Comparison of ENCODE assay signal across 7 mouse cellular contexts in genomic region chr13:48878534-48878933, GRCm38 (mm10). TPM values are rescaled to one million over a fixed set of nuclear protein-coding genes. Genes with fewer than 3 reads are reported as not detected.
DNase-seq lines count a peak whose midpoint lies in the region; ATAC-seq and TF ChIP-seq lines count a peak whose summit lies in the region.

No protein-coding gene starts in this region.

- peak overlapping the region; percentile 26 for H3K4me3 ChIP-seq in intestine, postnatal 0 days (ENCODE audit: low read depth, low read length)
- H3K4me3 ChIP-seq in midbrain, embryonic 12.5 days = peak overlapping the region; percentile 41
- peak overlapping the region; percentile 65 for H3K4me3 ChIP-seq in small intestine, adult 2 months (ENCODE audit: low read depth, low read length)

- peak overlapping the region; percentile 85 for H3K27ac ChIP-seq in intestine, postnatal 0 days (ENCODE audit: low read depth, low read length)
- peak overlapping the region; percentile 86 for H3K27ac ChIP-seq in midbrain, embryonic 12.5 days (replicated peaks)
- H3K27ac ChIP-seq in small intestine, adult 2 months (ENCODE audit: insufficient read depth, low read depth, low read length) = peak overlapping the region; percentile 76

- peaks cover 28% of the 10 kb centered on the region for H3K36me3 ChIP-seq in intestine, postnatal 0 days (ENCODE audit: control insufficient read depth, insufficient read depth)
- H3K36me3 ChIP-seq in midbrain, embryonic 12.5 days = peaks cover 25% of the 10 kb centered on the region
- peaks cover 23% of the 10 kb centered on the region for H3K36me3 ChIP-seq in small intestine, adult 2 months (ENCODE audit: control insufficient read depth, insufficient read depth, low read length)

- peak overlapping the region; percentile 64 for H3K9ac ChIP-seq in intestine, postnatal 0 days (ENCODE audit: low read depth, low read length)
- peak overlapping the region; percentile 70 for H3K9ac ChIP-seq in midbrain, embryonic 12.5 days (replicated peaks)

- TF ChIP-seq CTCF in intestine, postnatal 0 days (IDR thresholded peaks at IDR 0.05; ENCODE audit: low read depth) = no peak
- TF ChIP-seq CTCF in small intestine, adult 2 months (IDR thresholded peaks at IDR 0.05; ENCODE audit: extremely low read depth, insufficient read length, insufficient replicate concordance, low read depth, low read length) = no peak

- no peaks in the 10 kb centered on the region for H3K4me1 ChIP-seq in intestine, postnatal 0 days (replicated peaks; ENCODE audit: control insufficient read depth, insufficient read depth, low read length)
- peaks cover 5% of the 10 kb centered on the region for H3K4me1 ChIP-seq in midbrain, embryonic 12.5 days
- peaks cover 4% of the 10 kb centered on the region for H3K4me1 ChIP-seq in small intestine, adult 2 months (ENCODE audit: control insufficient read depth, insufficient read depth, insufficient read length, low read length)

- no peaks in the 10 kb centered on the region for H3K9me3 ChIP-seq in intestine, postnatal 0 days (ENCODE audit: control insufficient read depth)
- no peaks in the 10 kb centered on the region for H3K9me3 ChIP-seq in midbrain, embryonic 12.5 days

- ATAC-seq in intestine, postnatal 0 days = peak; percentile 99
- ATAC-seq in midbrain, embryonic 12.5 days (ENCODE audit: low FRiP score, low read depth) = peak; percentile 99

- peak; percentile 98 for DNase-seq in adrenal gland, adult 8-10 months
- peak; percentile 97 for DNase-seq in embryo, embryonic 9.5 days (ENCODE audit: extremely low spot score)
- DNase-seq in gonadal fat pad, adult 2 months (ENCODE audit: low read depth) = peak; percentile 66
- DNase-seq in left cerebral cortex, postnatal 4 days = peak; percentile 99

- under 1% methylated on average over 36 of the region's 36 CpGs for WGBS in intestine, postnatal 0 days
- under 1% methylated on average over 36 of the region's 36 CpGs for WGBS in midbrain, embryonic 12.5 days
- WGBS in small intestine, adult 2 months = under 1% methylated on average over 36 of the region's 36 CpGs

- H3K27me3 ChIP-seq in intestine, postnatal 0 days (replicated peaks; ENCODE audit: control insufficient read depth, insufficient read depth, low read length) = no peaks in the 10 kb centered on the region
- no peaks in the 10 kb centered on the region for H3K27me3 ChIP-seq in midbrain, embryonic 12.5 days
- H3K27me3 ChIP-seq in small intestine, adult 2 months (ENCODE audit: control insufficient read depth, insufficient read depth, low read length) = no peaks in the 10 kb centered on the region

- H3K4me2 ChIP-seq in intestine, postnatal 0 days (replicated peaks; ENCODE audit: low read depth) = peak overlapping the region; percentile 65
- H3K4me2 ChIP-seq in midbrain, embryonic 12.5 days (replicated peaks) = peak overlapping the region; percentile 63

- peak; percentile 96 for TF ChIP-seq POLR2A in small intestine, adult 2 months (IDR thresholded peaks at IDR 0.05; ENCODE audit: low read depth, low read length)

- intact Hi-C loops in left cerebral cortex, postnatal 4 days (cut with DNase I) = loop anchor here (10.0 kb wide), 1 partner anchor 224 kb away; no protein-coding TSS in a partner anchor

RNA-seq across cellular contexts. Expression of gene Phf2, which starts 7.6 kb away (rescaled TPM):
- total RNA-seq in adrenal gland, adult 8-10 months (2022) = 10 to 100 TPM; 42.0 to 53.5 (median 49.6) TPM
- polyA plus RNA-seq in gonadal fat pad, adult 2 months (2012; rRNA removed) = 12.2 and 18.2 TPM in 2 replicates
- 3.5 and 3.6 TPM in 2 replicates for polyA plus RNA-seq in intestine, postnatal 0 days (2015; fragmentation: Nextera tagmentation; extraction: Ambion mirVana)
- total RNA-seq in left cerebral cortex, postnatal 4 days (2021) = 10 to 100 TPM; 36.3 to 37.0 TPM
- polyA plus RNA-seq in midbrain, embryonic 12.5 days (2016; fragmentation: Nextera tagmentation; extraction: Ambion mirVana) = 11.3 and 11.4 TPM in 2 replicates
- polyA plus RNA-seq in small intestine, adult 2 months (2012; rRNA removed) = 6.5 and 11.0 TPM in 2 replicates

Comparison
In these comparisons a context has a peak if more than half of its experiments do, and no peak if none do; other contexts are left out.
1. Peak in every context shown above with its lines: DNase-seq, ATAC-seq, H3K4me3 ChIP-seq and H3K27ac ChIP-seq.